Mouse (Mus musculus) layer of hippocampus, adult 9-11 months (tissue): ENCODE measurements around the gene Prkag1.

Experiments used
- DNase-seq: peaks from one replicate; pipeline ENCODE4 v3.0.0; 2022

Prkag1 gene

GRCm38 (mm10) chr15:98852733-98853132 lies 21.4 kb upstream of the Prkag1 start:
- DNase-seq, result no peak

- no peak for DNase-seq
Observed at GRCm38 (mm10) chr15:98852071-98852470, 20.8 kb upstream of the Prkag1 start.

- DNase-seq, result no peak
Observed at GRCm38 (mm10) chr15:98851229-98851818, 20.0 kb upstream of the Prkag1 start.

GRCm38 (mm10) chr15:98850668-98851067 lies 19.3 kb upstream of the Prkag1 start:
- DNase-seq, result no peak

GRCm38 (mm10) chr15:98849956-98850600 lies 18.8 kb upstream of the Prkag1 start:
- no peak for DNase-seq

GRCm38 (mm10) chr15:98849165-98849564 lies 17.8 kb upstream of the Prkag1 start:
- no peak for DNase-seq

GRCm38 (mm10) chr15:98846140-98846539 lies 14.8 kb upstream of the Prkag1 start:
- no peak for DNase-seq

- no peak for DNase-seq
Observed at GRCm38 (mm10) chr15:98845149-98845548, 13.8 kb upstream of the Prkag1 start.

- no peak for DNase-seq
Observed at GRCm38 (mm10) chr15:98843595-98844223, 12.4 kb upstream of the Prkag1 start.

GRCm38 (mm10) chr15:98839671-98840585 lies 8.6 kb upstream of the Prkag1 start:
- DNase-seq, result no peak

- DNase-seq, result no peak
Observed at GRCm38 (mm10) chr15:98839161-98839560, 7.8 kb upstream of the Prkag1 start.

- DNase-seq, result no peak
Observed at GRCm38 (mm10) chr15:98837743-98838103, 6.4 kb upstream of the Prkag1 start.

GRCm38 (mm10) chr15:98837006-98837742 lies 5.9 kb upstream of the Prkag1 start:
- no peak for DNase-seq

- no peak for DNase-seq
Observed at GRCm38 (mm10) chr15:98835291-98835690, 4.0 kb upstream of the Prkag1 start.

GRCm38 (mm10) chr15:98834059-98834458 lies 2.7 kb upstream of the Prkag1 start:
- DNase-seq, result no peak

- DNase-seq, result no peak
Observed at GRCm38 (mm10) chr15:98833281-98833680, 2.0 kb upstream of the Prkag1 start.

GRCm38 (mm10) chr15:98832161-98833058 lies 1.1 kb upstream of the Prkag1 start:
- no peak for DNase-seq

GRCm38 (mm10) chr15:98831684-98832035 lies 339 bp upstream of the Prkag1 start:
- DNase-seq, result no peak

- no peak for DNase-seq
Observed at GRCm38 (mm10) chr15:98827611-98828011, 3.7 kb downstream of the Prkag1 start.

- DNase-seq, result no peak
Observed at GRCm38 (mm10) chr15:98823434-98823833, 7.9 kb downstream of the Prkag1 start.

- no peak for DNase-seq
Observed at GRCm38 (mm10) chr15:98822147-98822546, 9.2 kb downstream of the Prkag1 start.

- DNase-seq, result no peak
Observed at GRCm38 (mm10) chr15:98821403-98821802, 9.9 kb downstream of the Prkag1 start.
